Mouse (Mus musculus): ENCODE results near the gene Erbb3. TPM values are rescaled to one million over a fixed set of nuclear protein-coding genes. Genes with fewer than 3 reads are reported as not detected.

Erbb3 gene
- total and polyA plus RNA-seq, 2 experiments from 2014 or later = 3.1 to 10.6 TPM

DNA sequence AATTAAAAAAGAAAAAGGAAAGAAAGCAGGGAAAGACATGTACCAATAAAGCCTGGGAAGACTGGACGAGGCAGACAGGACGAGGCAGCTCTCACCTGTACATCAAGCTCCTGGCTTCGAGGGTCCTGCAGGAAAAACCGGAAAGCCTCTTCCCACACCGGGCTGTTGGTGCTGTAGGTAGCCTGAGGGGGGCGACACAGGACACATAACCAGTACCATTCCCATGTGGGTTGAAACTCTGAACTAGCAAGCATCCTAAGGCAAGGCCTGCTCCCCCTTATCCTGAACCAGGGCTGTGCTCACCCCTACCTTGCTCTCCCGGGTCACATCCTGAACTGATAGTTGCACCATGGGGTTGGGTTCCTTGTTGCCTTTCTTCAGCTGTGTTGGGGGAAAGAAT lies 70.6 kb downstream of the Erbb3 start:
- H3K4me1 ChIP-seq (ENCODE audit: control insufficient read depth, insufficient read depth) = no peaks in the 10 kb centered on the region
- TF ChIP-seq CTCF (IDR thresholded peaks at IDR 0.05; ENCODE audit: low read depth) = peak; percentile 43
- no peak for TF ChIP-seq EP300 (IDR thresholded peaks at IDR 0.05; ENCODE audit: low read depth)
- H3K36me3 ChIP-seq (replicated peaks; ENCODE audit: control insufficient read depth, insufficient read depth, low read length) = peaks cover 70% of the 10 kb centered on the region
- ATAC-seq (ENCODE audit: insufficient read depth, low read depth) (no peak), DNase-seq (ENCODE audit: low spot score) (no peak)
- no peak overlapping the region for H3K4me3 ChIP-seq (ENCODE audit: low read depth, low read length)
- no peak overlapping the region for H3K9ac ChIP-seq (replicated peaks; ENCODE audit: low read depth, low read length)
- WGBS = 79% methylated on average over 7 of the region's 7 CpGs
- H3K4me2 ChIP-seq (ENCODE audit: low read depth, low read length) = no peak overlapping the region
- no peaks in the 10 kb centered on the region for H3K27me3 ChIP-seq (ENCODE audit: control insufficient read depth, insufficient read depth, low read length)
- no peak overlapping the region for H3K27ac ChIP-seq (ENCODE audit: low read depth)
- no peaks in the 10 kb centered on the region for H3K9me3 ChIP-seq (replicated peaks; ENCODE audit: control insufficient read depth, low read length)

Small RNA genes within 50 kb of the gene (microRNA-seq; reads per million reads assigned to microRNA genes)
- gene Gm47275 (not detected), gene Mir6917 (not detected)

Other genes with a start within 250 kb of the Erbb3 start
- gene Coq10a, start 220.7 kb downstream of the Erbb3 start, total RNA-seq (2014; rRNA removed; ENCODE audit: low replicate concordance) = 35.2 and 36.9 TPM in 2 replicates
- gene Coq10a, start 220.7 kb downstream of the Erbb3 start, polyA plus RNA-seq (2015; fragmentation: Nextera tagmentation; extraction: Ambion mirVana) = 52.9 and 61.2 TPM in 2 replicates
- 14.3 and 17.6 TPM in 2 replicates for gene Ankrd52, start 212.5 kb downstream of the Erbb3 start, total RNA-seq (2014; rRNA removed; ENCODE audit: low replicate concordance)
- gene Ankrd52, start 212.5 kb downstream of the Erbb3 start, polyA plus RNA-seq (2015; fragmentation: Nextera tagmentation; extraction: Ambion mirVana) = 4.2 and 4.5 TPM in 2 replicates
- not detected in 2 replicates for gene Slc39a5, start 188.4 kb downstream of the Erbb3 start, total RNA-seq (2014; rRNA removed; ENCODE audit: low replicate concordance)
- gene Slc39a5, start 188.4 kb downstream of the Erbb3 start, polyA plus RNA-seq (2015; fragmentation: Nextera tagmentation; extraction: Ambion mirVana) = not detected in 2 replicates
- 28.1 and 34.6 TPM in 2 replicates for gene Nabp2, start 178.2 kb downstream of the Erbb3 start, total RNA-seq (2014; rRNA removed; ENCODE audit: low replicate concordance)
- gene Nabp2, start 178.2 kb downstream of the Erbb3 start, polyA plus RNA-seq (2015; fragmentation: Nextera tagmentation; extraction: Ambion mirVana) = 55.5 and 56.1 TPM in 2 replicates
- 27.1 and 27.3 TPM in 2 replicates for gene Rnf41, start 178.0 kb downstream of the Erbb3 start, total RNA-seq (2014; rRNA removed; ENCODE audit: low replicate concordance)
- 21.9 and 24.0 TPM in 2 replicates for gene Rnf41, start 178.0 kb downstream of the Erbb3 start, polyA plus RNA-seq (2015; fragmentation: Nextera tagmentation; extraction: Ambion mirVana)
- 40.8 and 42.1 TPM in 2 replicates for gene Smarcc2, start 130.4 kb downstream of the Erbb3 start, total RNA-seq (2014; rRNA removed; ENCODE audit: low replicate concordance)
- gene Smarcc2, start 130.4 kb downstream of the Erbb3 start, polyA plus RNA-seq (2015; fragmentation: Nextera tagmentation; extraction: Ambion mirVana) = 31.9 and 32.9 TPM in 2 replicates
- 606 and 830 TPM in 2 replicates for gene Myl6, start 95.5 kb downstream of the Erbb3 start, total RNA-seq (2014; rRNA removed; ENCODE audit: low replicate concordance)
- gene Myl6, start 95.5 kb downstream of the Erbb3 start, polyA plus RNA-seq (2015; fragmentation: Nextera tagmentation; extraction: Ambion mirVana) = 791 and 823 TPM in 2 replicates
- 3.2 and 4.8 TPM in 2 replicates for gene Myl6b, start 91.0 kb downstream of the Erbb3 start, total RNA-seq (2014; rRNA removed; ENCODE audit: low replicate concordance)
- 4.6 and 4.9 TPM in 2 replicates for gene Myl6b, start 91.0 kb downstream of the Erbb3 start, polyA plus RNA-seq (2015; fragmentation: Nextera tagmentation; extraction: Ambion mirVana)
- gene Esyt1, start 63.8 kb downstream of the Erbb3 start, total RNA-seq (2014; rRNA removed; ENCODE audit: low replicate concordance) = 38.2 and 41.5 TPM in 2 replicates
- 12.6 and 13.0 TPM in 2 replicates for gene Esyt1, start 63.8 kb downstream of the Erbb3 start, polyA plus RNA-seq (2015; fragmentation: Nextera tagmentation; extraction: Ambion mirVana)
- 13.8 and 24.4 TPM in 2 replicates for gene Zc3h10, start 41.9 kb downstream of the Erbb3 start, total RNA-seq (2014; rRNA removed; ENCODE audit: low replicate concordance)
- 6.1 and 8.1 TPM in 2 replicates for gene Zc3h10, start 41.9 kb downstream of the Erbb3 start, polyA plus RNA-seq (2015; fragmentation: Nextera tagmentation; extraction: Ambion mirVana)
- gene Rpl41, start 40.3 kb downstream of the Erbb3 start, total RNA-seq (2014; rRNA removed; ENCODE audit: low replicate concordance) = 577 and 617 TPM in 2 replicates
- gene Rpl41, start 40.3 kb downstream of the Erbb3 start, polyA plus RNA-seq (2015; fragmentation: Nextera tagmentation; extraction: Ambion mirVana) = 2,108 and 2,189 TPM in 2 replicates
- 50.2 and 58.2 TPM in 2 replicates for gene Pa2g4, start 23.7 kb downstream of the Erbb3 start, total RNA-seq (2014; rRNA removed; ENCODE audit: low replicate concordance)
- gene Pa2g4, start 23.7 kb downstream of the Erbb3 start, polyA plus RNA-seq (2015; fragmentation: Nextera tagmentation; extraction: Ambion mirVana) = 72.4 and 74.3 TPM in 2 replicates
- gene Rps26, start 37.1 kb upstream of the Erbb3 start, total RNA-seq (2014; rRNA removed; ENCODE audit: low replicate concordance) = 1,086 and 1,110 TPM in 2 replicates
- gene Rps26, start 37.1 kb upstream of the Erbb3 start, polyA plus RNA-seq (2015; fragmentation: Nextera tagmentation; extraction: Ambion mirVana) = 341 and 360 TPM in 2 replicates
- gene Ikzf4, start 56.3 kb upstream of the Erbb3 start, total RNA-seq (2014; rRNA removed; ENCODE audit: low replicate concordance) = 0.11 and 1.4 TPM in 2 replicates
- 0.52 and 0.59 TPM in 2 replicates for gene Ikzf4, start 56.3 kb upstream of the Erbb3 start, polyA plus RNA-seq (2015; fragmentation: Nextera tagmentation; extraction: Ambion mirVana)
- 17.2 and 21.4 TPM in 2 replicates for gene Suox, start 84.4 kb upstream of the Erbb3 start, total RNA-seq (2014; rRNA removed; ENCODE audit: low replicate concordance)
- gene Suox, start 84.4 kb upstream of the Erbb3 start, polyA plus RNA-seq (2015; fragmentation: Nextera tagmentation; extraction: Ambion mirVana) = 11.9 and 12.5 TPM in 2 replicates
- gene Rab5b, start 106.6 kb upstream of the Erbb3 start, total RNA-seq (2014; rRNA removed; ENCODE audit: low replicate concordance) = 68.1 and 75.3 TPM in 2 replicates
- 51.2 and 54.8 TPM in 2 replicates for gene Rab5b, start 106.6 kb upstream of the Erbb3 start, polyA plus RNA-seq (2015; fragmentation: Nextera tagmentation; extraction: Ambion mirVana)
- 7.7 and 23.2 TPM in 2 replicates for gene Pmel, start 114.5 kb upstream of the Erbb3 start, total RNA-seq (2014; rRNA removed; ENCODE audit: low replicate concordance)
- gene Pmel, start 114.5 kb upstream of the Erbb3 start, polyA plus RNA-seq (2015; fragmentation: Nextera tagmentation; extraction: Ambion mirVana) = 2.0 and 3.0 TPM in 2 replicates
- 71.8 and 74.7 TPM in 2 replicates for gene Cdk2, start 115.4 kb upstream of the Erbb3 start, total RNA-seq (2014; rRNA removed; ENCODE audit: low replicate concordance)
- gene Cdk2, start 115.4 kb upstream of the Erbb3 start, polyA plus RNA-seq (2015; fragmentation: Nextera tagmentation; extraction: Ambion mirVana) = 50.9 and 53.0 TPM in 2 replicates
- gene Dgka, start 155.2 kb upstream of the Erbb3 start, total RNA-seq (2014; rRNA removed; ENCODE audit: low replicate concordance) = 4.8 and 6.8 TPM in 2 replicates
- 4.8 and 5.2 TPM in 2 replicates for gene Dgka, start 155.2 kb upstream of the Erbb3 start, polyA plus RNA-seq (2015; fragmentation: Nextera tagmentation; extraction: Ambion mirVana)
- gene Pym1, start 158.2 kb upstream of the Erbb3 start, total RNA-seq (2014; rRNA removed; ENCODE audit: low replicate concordance) = 37.1 and 49.2 TPM in 2 replicates
- gene Pym1, start 158.2 kb upstream of the Erbb3 start, polyA plus RNA-seq (2015; fragmentation: Nextera tagmentation; extraction: Ambion mirVana) = 13.7 and 16.5 TPM in 2 replicates
- 5.1 and 9.0 TPM in 2 replicates for gene Mmp19, start 201.3 kb upstream of the Erbb3 start, total RNA-seq (2014; rRNA removed; ENCODE audit: low replicate concordance)
- gene Mmp19, start 201.3 kb upstream of the Erbb3 start, polyA plus RNA-seq (2015; fragmentation: Nextera tagmentation; extraction: Ambion mirVana) = 1.00 and 1.5 TPM in 2 replicates
- gene Dnajc14, start 214.4 kb upstream of the Erbb3 start, total RNA-seq (2014; rRNA removed; ENCODE audit: low replicate concordance) = 28.6 and 29.7 TPM in 2 replicates
- 27.6 and 29.8 TPM in 2 replicates for gene Dnajc14, start 214.4 kb upstream of the Erbb3 start, polyA plus RNA-seq (2015; fragmentation: Nextera tagmentation; extraction: Ambion mirVana)
- 17.9 and 24.4 TPM in 2 replicates for gene Tmem198b, start 214.7 kb upstream of the Erbb3 start, total RNA-seq (2014; rRNA removed; ENCODE audit: low replicate concordance)
- gene Tmem198b, start 214.7 kb upstream of the Erbb3 start, polyA plus RNA-seq (2015; fragmentation: Nextera tagmentation; extraction: Ambion mirVana) = 11.1 and 11.6 TPM in 2 replicates
- gene Sarnp, start 227.7 kb upstream of the Erbb3 start, total RNA-seq (2014; rRNA removed; ENCODE audit: low replicate concordance) = 19.4 and 20.0 TPM in 2 replicates
- gene Sarnp, start 227.7 kb upstream of the Erbb3 start, polyA plus RNA-seq (2015; fragmentation: Nextera tagmentation; extraction: Ambion mirVana) = 135 and 141 TPM in 2 replicates
- 27.6 and 32.1 TPM in 2 replicates for gene Ormdl2, start 232.0 kb upstream of the Erbb3 start, total RNA-seq (2014; rRNA removed; ENCODE audit: low replicate concordance)
- gene Ormdl2, start 232.0 kb upstream of the Erbb3 start, polyA plus RNA-seq (2015; fragmentation: Nextera tagmentation; extraction: Ambion mirVana) = 20.2 and 26.7 TPM in 2 replicates